Mouse (Mus musculus): Measurements from ENCODE around the gene Myo5c. TPM values are rescaled to one million over a fixed set of nuclear protein-coding genes. Genes with fewer than 3 reads are reported as not detected.

The Myo5c gene
- total RNA-seq, 2 experiments from 2014 or later: 4.4 to 8.4 TPM

GRCm38 (mm10) chr9:75275051-75275450 lies 43.2 kb downstream of the Myo5c start:
- no peak for DNase-seq (ENCODE audit: low spot score in 2 of 2)

- DNase-seq (ENCODE audit: low spot score in 2 of 2): peak; percentile 60 to 67
These were observed 49.0 kb downstream of the Myo5c start for GRCm38 (mm10) chr9:75280814-75281213.

DNA sequence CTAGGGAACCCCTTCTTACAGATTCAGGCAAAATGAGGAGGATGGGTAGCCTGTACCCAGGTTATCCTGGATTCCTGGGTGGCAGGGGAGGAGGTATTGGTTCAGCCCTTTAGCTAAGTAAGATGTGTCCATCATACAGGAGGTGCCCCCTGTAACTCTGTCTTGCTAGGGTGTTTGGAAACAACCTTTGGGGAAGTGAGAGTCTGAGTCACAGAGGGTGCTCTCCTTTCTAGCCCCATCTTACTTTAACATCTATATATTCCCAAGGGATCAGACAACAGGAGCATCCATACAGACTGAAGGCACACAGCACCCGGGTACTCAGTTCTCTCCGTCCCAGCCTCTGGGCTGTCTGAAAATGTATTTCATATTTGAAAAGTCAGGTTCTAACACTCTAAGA lies 50.4 kb downstream of the Myo5c start:
- no peak for DNase-seq (ENCODE audit: low spot score in 2 of 2)

- DNase-seq (ENCODE audit: low spot score in 2 of 2): peak; percentile 63 to 65
These were observed 51.0 kb downstream of the Myo5c start for GRCm38 (mm10) chr9:75282830-75283229.

DNA sequence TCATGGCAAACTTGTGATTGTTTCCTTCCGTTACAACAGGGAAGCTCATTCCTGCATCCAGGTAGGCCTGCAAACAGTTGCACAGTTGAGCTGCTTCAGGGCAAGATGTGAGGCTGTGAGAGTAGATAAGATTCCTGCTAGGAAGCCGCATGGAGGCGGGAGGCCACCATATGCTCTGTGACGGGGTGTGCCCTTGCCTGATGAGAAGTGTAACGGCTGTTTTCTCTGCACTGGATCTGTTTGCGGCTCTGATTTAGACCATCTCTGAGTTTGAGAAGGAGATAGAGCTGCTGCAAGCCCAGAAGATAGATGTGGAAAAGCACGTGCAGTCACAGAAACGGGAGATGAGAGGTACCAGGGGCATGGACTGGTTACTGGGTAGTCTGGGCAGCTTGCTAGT lies 51.8 kb downstream of the Myo5c start:
- peak in 1 of 2 experiments; percentile 32 for DNase-seq (ENCODE audit: low spot score in 2 of 2)

GRCm38 (mm10) chr9:75285363-75285762 lies 53.5 kb downstream of the Myo5c start:
- DNase-seq (ENCODE audit: low spot score in 2 of 2): no peak

DNA sequence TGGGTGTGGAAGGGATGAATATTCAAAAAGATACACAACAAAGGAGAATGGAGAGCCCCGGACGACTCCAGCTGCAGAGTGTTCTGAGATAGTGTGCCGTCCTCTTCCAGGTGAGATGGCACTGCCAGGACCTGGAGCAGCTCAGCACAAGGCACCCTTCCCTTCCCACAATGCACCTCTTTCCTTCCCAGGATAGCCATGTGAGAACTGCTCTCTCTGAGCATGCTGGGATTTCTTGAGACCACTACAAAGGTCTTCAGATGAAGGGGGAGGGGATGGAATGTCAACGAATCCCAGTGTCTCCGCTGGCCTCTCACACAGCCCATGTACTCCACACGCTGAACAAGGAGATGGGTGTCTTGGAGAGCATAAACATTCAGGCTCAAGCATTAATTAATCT lies 55.8 kb downstream of the Myo5c start:
- no peak for DNase-seq (ENCODE audit: low spot score in 2 of 2)

GRCm38 (mm10) chr9:75289545-75289944 lies 57.7 kb downstream of the Myo5c start:
- peak in 1 of 2 experiments; percentile 36 for DNase-seq (ENCODE audit: low spot score in 2 of 2)

- no peak for DNase-seq (ENCODE audit: low spot score in 2 of 2)
These were observed 67.5 kb downstream of the Myo5c start for GRCm38 (mm10) chr9:75299342-75299741.

DNA sequence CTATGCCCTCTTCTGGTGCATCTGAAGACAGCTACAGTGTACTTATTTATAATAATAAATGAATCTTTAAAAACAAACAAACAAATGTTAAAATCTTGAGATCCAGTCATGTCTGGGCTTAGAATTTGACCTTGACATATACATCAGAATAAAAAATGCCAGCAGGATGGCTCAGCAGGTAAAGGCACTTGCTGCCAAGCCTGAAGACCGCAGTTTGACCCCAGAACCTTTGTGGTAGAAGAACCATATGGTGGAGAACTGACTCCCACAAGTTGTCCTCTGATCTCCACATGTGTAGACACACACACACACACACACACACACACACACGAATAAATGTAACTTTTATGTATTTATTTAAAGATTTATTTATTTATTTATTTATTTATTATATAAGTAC lies 71.2 kb downstream of the Myo5c start:
- DNase-seq (ENCODE audit: low spot score in 2 of 2): no peak

GRCm38 (mm10) chr9:75303701-75304261 lies 72.0 kb downstream of the Myo5c start:
- DNase-seq (ENCODE audit: low spot score in 2 of 2): no peak

DNA sequence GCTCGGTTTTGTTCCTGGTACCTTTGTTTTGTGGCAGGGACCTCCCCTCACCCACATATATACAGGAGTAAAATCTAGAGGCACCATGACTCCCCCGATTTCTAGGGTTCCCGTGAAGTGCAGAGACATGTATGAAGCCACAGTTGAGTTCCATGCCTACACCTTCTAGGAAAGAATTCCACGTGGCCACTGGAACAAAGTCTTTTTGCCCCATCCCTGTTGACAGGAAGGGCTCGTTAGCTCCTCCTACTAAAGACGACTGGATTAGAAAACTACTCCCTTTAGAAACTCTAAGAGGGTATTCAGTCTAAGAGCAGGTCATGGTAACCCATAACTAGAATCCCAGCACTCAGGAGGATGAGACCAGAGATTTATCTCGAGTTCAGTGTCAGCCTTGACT lies 72.5 kb downstream of the Myo5c start:
- no peak for DNase-seq (ENCODE audit: low spot score in 2 of 2)

DNA sequence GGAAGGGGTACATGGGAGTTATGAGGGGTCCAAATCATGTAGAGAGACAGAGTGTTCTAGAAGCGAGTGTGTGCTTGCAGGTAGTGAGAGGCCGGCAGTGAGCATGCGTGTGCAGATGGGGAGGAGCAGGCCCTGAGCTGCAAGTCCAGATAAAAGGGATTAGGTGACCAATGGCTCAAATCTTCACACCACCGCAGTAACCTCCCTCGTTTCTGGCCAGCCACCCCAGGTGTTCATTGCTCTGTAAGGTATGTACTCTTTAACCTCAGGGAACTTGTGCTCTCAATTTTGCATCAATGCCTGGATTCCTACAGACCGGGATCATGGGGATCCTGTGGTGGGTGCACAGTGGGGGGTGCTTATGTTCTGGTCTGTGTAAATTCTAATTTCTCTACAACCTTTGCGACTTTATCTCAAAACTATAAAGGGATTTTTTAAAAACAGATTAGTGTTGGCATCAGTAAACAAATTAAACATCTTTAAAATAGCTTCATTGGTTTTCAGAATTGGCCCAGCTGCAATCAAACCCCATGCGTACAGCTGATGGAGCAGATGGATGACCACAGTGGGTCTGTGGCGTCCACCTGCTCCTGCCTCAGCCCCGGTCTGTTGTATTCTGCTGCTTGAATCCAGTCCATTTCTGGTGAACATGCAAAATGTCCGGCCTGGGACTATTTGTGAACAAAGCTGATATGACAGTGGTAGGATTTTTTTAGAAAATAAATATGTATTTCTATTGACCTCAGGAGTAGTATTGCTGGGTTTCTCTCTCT lies 74.5 kb downstream of the Myo5c start, which contains the start of gene Gnb5:
Gnb5 (plus strand) TSS at position 163 of the 773 bp plus-strand sequence.
- no peak for DNase-seq (ENCODE audit: low spot score in 2 of 2)

DNA sequence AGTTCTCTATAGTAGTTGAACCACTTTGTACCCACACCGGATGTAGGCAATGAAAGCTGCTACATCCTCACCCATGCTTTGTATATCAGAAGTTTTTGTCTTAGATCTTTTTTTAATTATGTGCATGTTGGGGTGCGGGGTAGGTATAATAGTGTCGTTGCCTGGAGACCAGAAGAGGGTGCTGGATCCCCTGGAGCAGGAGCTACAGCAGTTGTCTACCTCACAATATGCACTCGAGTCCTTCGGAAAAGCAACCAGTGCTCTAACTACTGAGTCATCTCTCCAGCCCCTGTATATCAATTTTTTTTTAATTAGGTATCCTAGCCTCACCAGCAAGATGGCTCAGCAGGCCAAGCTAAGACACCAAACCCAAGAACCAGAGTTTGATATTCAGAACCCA lies 75.2 kb downstream of the Myo5c start:
- DNase-seq (ENCODE audit: low spot score in 2 of 2): no peak

- no peak for DNase-seq (ENCODE audit: low spot score in 2 of 2)
These were observed 76.8 kb downstream of the Myo5c start for GRCm38 (mm10) chr9:75308621-75309020.

GRCm38 (mm10) chr9:75312008-75312407 lies 80.2 kb downstream of the Myo5c start:
- DNase-seq (ENCODE audit: low spot score in 2 of 2): peak; percentile 75 to 90

- DNase-seq (ENCODE audit: low spot score in 2 of 2): peak in 1 of 2 experiments; percentile 31
These were observed 81.5 kb downstream of the Myo5c start for GRCm38 (mm10) chr9:75313138-75313831.

- DNase-seq (ENCODE audit: low spot score in 2 of 2): peak; percentile 87 to 92
These were observed 82.2 kb downstream of the Myo5c start for GRCm38 (mm10) chr9:75313832-75314516.

DNA sequence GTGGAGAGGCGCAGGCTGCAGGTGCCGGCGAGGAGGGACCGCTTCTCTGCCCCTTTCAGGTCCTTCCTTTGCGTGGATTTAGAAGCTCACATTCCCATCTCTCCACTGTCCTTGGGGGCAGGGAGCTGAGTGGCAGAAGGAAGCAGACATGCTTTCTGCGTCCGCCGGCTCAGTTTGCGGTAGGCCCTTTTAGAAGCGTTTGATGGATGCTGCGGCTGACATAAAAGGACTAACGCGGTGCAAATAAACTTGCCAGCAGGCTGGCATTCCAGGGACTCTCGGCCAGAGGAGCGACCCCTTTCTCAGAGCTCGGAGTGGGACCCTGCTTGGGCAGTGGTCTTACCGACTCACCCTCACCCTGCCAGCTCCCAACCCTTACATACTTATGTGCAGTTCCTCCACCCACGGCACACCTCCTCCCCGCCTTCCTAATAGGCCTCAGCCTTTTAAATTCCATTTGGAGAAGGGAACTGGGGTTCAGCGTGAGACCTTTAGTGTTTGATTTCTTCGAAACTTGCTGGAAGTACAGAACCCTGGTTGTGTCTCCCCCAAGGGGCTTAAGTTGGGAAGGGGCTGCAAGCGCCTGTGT lies 82.8 kb downstream of the Myo5c start:
- no peak for DNase-seq (ENCODE audit: low spot score in 2 of 2)

DNA sequence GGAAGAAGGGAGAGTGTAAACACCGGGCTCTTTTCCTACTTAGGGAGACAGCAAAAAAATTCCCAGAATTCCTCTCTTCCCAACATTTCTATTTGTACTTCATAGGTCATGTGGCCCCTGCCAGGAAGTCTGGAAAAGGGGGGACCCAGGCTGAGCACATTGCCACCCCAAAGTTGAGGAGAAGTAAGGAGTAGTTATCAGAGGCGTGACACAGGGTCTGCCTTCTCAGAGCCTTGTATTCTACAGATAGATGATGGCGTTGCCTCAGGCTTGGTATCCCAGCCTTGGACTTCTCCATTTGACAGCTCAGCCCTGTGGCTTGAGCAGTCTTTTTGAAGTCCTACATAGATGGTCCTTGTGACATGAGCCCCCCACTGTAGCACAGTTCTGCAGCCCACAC lies 83.4 kb downstream of the Myo5c start:
- no peak for DNase-seq (ENCODE audit: low spot score in 2 of 2)

DNA sequence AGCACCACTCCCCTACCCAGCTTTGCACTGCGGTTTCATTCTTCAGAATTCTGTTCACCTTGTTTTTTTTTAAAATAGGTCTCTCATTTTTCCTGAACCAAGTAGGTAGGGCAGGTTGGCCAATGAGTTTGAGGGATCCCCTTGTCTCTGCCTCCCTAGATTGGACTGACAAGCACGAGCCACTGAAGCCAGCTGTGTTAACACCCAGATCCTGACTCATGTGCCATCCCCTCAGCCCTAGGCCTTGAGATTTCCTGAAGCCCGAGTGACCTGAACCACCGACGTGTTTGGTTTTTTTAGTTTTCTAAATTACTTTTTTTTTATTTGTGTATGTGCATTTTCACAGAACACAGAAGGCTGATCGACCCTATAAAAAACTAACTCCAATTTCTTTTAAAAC lies 85.0 kb downstream of the Myo5c start:
- no peak for DNase-seq (ENCODE audit: low spot score in 2 of 2)
